ENCODE assay signal across 12 mouse cellular contexts in the genomic region with DNA sequence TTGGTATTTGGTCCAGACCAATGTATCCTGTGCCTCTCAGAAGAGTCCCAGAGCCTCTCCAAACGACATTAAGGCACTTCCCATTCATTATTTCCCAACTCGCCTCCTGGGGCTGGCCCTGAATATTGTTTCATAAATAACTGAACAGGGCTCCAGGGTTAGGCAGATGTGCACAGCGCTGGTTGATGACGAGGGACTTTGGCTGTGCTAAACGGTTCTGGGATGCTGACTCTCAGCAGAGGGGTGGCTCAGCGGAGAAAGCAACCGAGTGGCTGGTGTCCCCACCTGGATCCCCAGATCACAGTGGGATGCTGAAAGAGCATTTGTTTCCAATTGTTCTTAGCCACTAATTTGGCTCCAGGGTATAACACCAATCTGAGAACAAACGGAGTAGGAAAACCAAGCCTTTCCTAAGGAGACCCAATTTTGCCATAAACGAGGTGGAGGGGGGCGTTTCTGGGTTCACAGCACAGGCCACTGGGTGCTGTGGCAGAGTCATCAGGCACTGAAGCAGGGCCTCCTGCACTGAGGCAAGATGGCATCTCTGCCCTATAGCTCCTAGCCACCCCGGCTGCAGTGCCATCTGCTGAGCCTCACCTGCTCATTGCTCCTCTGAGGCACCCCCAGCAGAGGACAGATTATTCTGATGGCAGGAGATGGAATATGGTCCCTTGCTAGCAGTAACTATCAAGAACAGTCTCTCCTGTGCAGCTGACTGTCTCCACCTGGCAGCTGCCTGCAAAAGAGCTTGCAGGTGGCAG. TPM values are rescaled to one million over a fixed set of nuclear protein-coding genes. Genes with fewer than 3 reads are reported as not detected.
A peak's percentile ranks its signal among the peaks of the same experiment; 100 is the strongest.
DNase-seq lines count a peak whose midpoint lies in the region; ATAC-seq and TF ChIP-seq lines count a peak whose summit lies in the region.
"Had no signal": no experiment of that assay in that cellular context is flagged by ENCODE, and none has a peak within 500 bp of the region (broad histone marks: within the 10 kb centered on the region; RNA-seq: fewer than 3 reads in every experiment).

No protein-coding gene starts in this region.

- TF ChIP-seq CTCF in cerebellum, adult 2 months (IDR thresholded peaks at IDR 0.05; ENCODE audit: borderline replicate concordance, insufficient read depth, low read depth, low read length): 0 out of 2 replicates have a peak, but pooled peaks have one; percentile 2
- no peak for TF ChIP-seq CTCF in lung, postnatal 0 days (IDR thresholded peaks at IDR 0.05)
- no peak for TF ChIP-seq CTCF in stomach, postnatal 0 days (IDR thresholded peaks at IDR 0.05; ENCODE audit: low read depth)

- H3K36me3 ChIP-seq in embryonic facial prominence, embryonic 14.5 days (ENCODE audit: control insufficient read depth, insufficient read depth, low read length): no peaks in the 10 kb centered on the region
- H3K36me3 ChIP-seq in midbrain, embryonic 12.5 days: no peaks in the 10 kb centered on the region
- no peaks in the 10 kb centered on the region for H3K36me3 ChIP-seq in lung, postnatal 0 days (ENCODE audit: insufficient read depth, low read length)
- no peaks in the 10 kb centered on the region for H3K36me3 ChIP-seq in stomach, postnatal 0 days (ENCODE audit: control insufficient read depth, insufficient read depth, low read length)
- H3K36me3 ChIP-seq: heart, embryonic 15.5 days had no signal

- H3K4me3 ChIP-seq in cerebellum, adult 2 months (replicated peaks; ENCODE audit: insufficient read depth, low read depth, low read length): no peak overlapping the region
- no peak overlapping the region for H3K4me3 ChIP-seq in embryonic facial prominence, embryonic 14.5 days (ENCODE audit: low read depth, low read length)
- H3K4me3 ChIP-seq in midbrain, embryonic 12.5 days: no peak overlapping the region
- H3K4me3 ChIP-seq in lung, postnatal 0 days (ENCODE audit: low read depth, low read length): no peak overlapping the region
- H3K4me3 ChIP-seq in stomach, postnatal 0 days (ENCODE audit: low read depth, low read length): no peak overlapping the region
- H3K4me3 ChIP-seq: heart, embryonic 15.5 days had no signal

- WGBS in cerebellum, adult 2 months: 49% methylated on average over 11 of the region's 11 CpGs
- 27% methylated on average over 11 of the region's 11 CpGs for WGBS in embryonic facial prominence, embryonic 14.5 days
- 35% methylated on average over 11 of the region's 11 CpGs for WGBS in midbrain, embryonic 12.5 days
- 64% methylated on average over 11 of the region's 11 CpGs for WGBS in lung, postnatal 0 days
- WGBS in stomach, postnatal 0 days: 63% methylated on average over 11 of the region's 11 CpGs

- peaks cover 6% of the 10 kb centered on the region for H3K4me1 ChIP-seq in cerebellum, adult 2 months (ENCODE audit: control insufficient read depth, insufficient read depth, low read length)
- H3K4me1 ChIP-seq in embryonic facial prominence, embryonic 14.5 days (ENCODE audit: control insufficient read depth, insufficient read depth, low read length): peaks cover 22% of the 10 kb centered on the region
- peaks cover 47% of the 10 kb centered on the region for H3K4me1 ChIP-seq in midbrain, embryonic 12.5 days
- no peaks in the 10 kb centered on the region for H3K4me1 ChIP-seq in lung, postnatal 0 days (ENCODE audit: insufficient read depth, low read depth, low read length)
- H3K4me1 ChIP-seq in stomach, postnatal 0 days (replicated peaks; ENCODE audit: control insufficient read depth, insufficient read depth): no peaks in the 10 kb centered on the region

- no peak overlapping the region for H3K4me2 ChIP-seq in embryonic facial prominence, embryonic 14.5 days (ENCODE audit: low read depth, low read length)
- H3K4me2 ChIP-seq in midbrain, embryonic 12.5 days (replicated peaks): no peak overlapping the region
- H3K4me2 ChIP-seq in lung, postnatal 0 days (replicated peaks; ENCODE audit: low read depth, low read length): no peak overlapping the region
- no peak overlapping the region for H3K4me2 ChIP-seq in stomach, postnatal 0 days (replicated peaks; ENCODE audit: low read depth)
- H3K4me2 ChIP-seq: heart, embryonic 15.5 days had no signal

- intact Hi-C loops in heart, postnatal 10 days (cut with DNase I): no loop called here

- no peak for TF ChIP-seq POLR2A in cerebellum, adult 2 months (IDR thresholded peaks at IDR 0.05; ENCODE audit: borderline replicate concordance, insufficient read depth, low read length)

- H3K27me3 ChIP-seq in cerebellum, adult 2 months (ENCODE audit: control insufficient read depth, insufficient read depth, low read length): no peaks in the 10 kb centered on the region
- H3K27me3 ChIP-seq in embryonic facial prominence, embryonic 14.5 days (replicated peaks; ENCODE audit: control insufficient read depth, insufficient read depth, low read length): no peaks in the 10 kb centered on the region
- peaks cover 8% of the 10 kb centered on the region; the same call in 1 of the 2 replicates for H3K27me3 ChIP-seq in midbrain, embryonic 12.5 days
- no peaks in the 10 kb centered on the region for H3K27me3 ChIP-seq in lung, postnatal 0 days (replicated peaks; ENCODE audit: insufficient read depth, low read length)
- no peaks in the 10 kb centered on the region for H3K27me3 ChIP-seq in stomach, postnatal 0 days (ENCODE audit: control insufficient read depth, insufficient read depth, low read length)
- H3K27me3 ChIP-seq: heart, embryonic 15.5 days had no signal

- 0 out of 2 replicates have a peak, but pooled peaks have one; percentile 30 for ATAC-seq in embryonic facial prominence, embryonic 14.5 days (ENCODE audit: low read depth)
- ATAC-seq in midbrain, embryonic 12.5 days (ENCODE audit: low FRiP score, low read depth): no peak
- ATAC-seq in lung, postnatal 0 days: no peak
- ATAC-seq in stomach, postnatal 0 days (ENCODE audit: low FRiP score, low TSS enrichment): no peak

- DNase-seq in heart, adult 11 months: peak; percentile 95
- no peak for DNase-seq in heart, postnatal 10 days
- DNase-seq in cerebellum, adult 2 months: peak; percentile 40 to 51
- DNase-seq in embryonic facial prominence, embryonic 14.5 days (ENCODE audit: low spot score): no peak
- DNase-seq in spleen, postnatal 36 days (ENCODE audit: low spot score in 2 of 2): no peak
- no peak for DNase-seq in lung, postnatal 0 days (ENCODE audit: low spot score)
- DNase-seq in stomach, postnatal 0 days (ENCODE audit: low spot score): no peak
- DNase-seq: kidney, adult 18-20 months; lung, adult 2 months; spleen, adult 18-20 months had no signal

- TF ChIP-seq EP300 in lung, postnatal 0 days (IDR thresholded peaks at IDR 0.05): no peak
- no peak for TF ChIP-seq EP300 in stomach, postnatal 0 days (optimal IDR thresholded peaks at IDR 0.05)

- H3K27ac ChIP-seq in cerebellum, adult 2 months (ENCODE audit: insufficient read depth, low read length): no peak overlapping the region
- H3K27ac ChIP-seq in embryonic facial prominence, embryonic 14.5 days (replicated peaks; ENCODE audit: low read depth, low read length): no peak overlapping the region
- H3K27ac ChIP-seq in midbrain, embryonic 12.5 days (replicated peaks): 0 out of 2 replicates have a peak overlapping the region, but pooled peaks have one; percentile 7
- no peak overlapping the region for H3K27ac ChIP-seq in lung, postnatal 0 days (ENCODE audit: low read length)
- H3K27ac ChIP-seq in stomach, postnatal 0 days (replicated peaks): no peak overlapping the region
- H3K27ac ChIP-seq: heart, embryonic 15.5 days had no signal

- H3K9me3 ChIP-seq in embryonic facial prominence, embryonic 14.5 days (ENCODE audit: control insufficient read depth, low read length): no peaks in the 10 kb centered on the region
- no peaks in the 10 kb centered on the region for H3K9me3 ChIP-seq in midbrain, embryonic 12.5 days
- no peaks in the 10 kb centered on the region for H3K9me3 ChIP-seq in lung, postnatal 0 days (ENCODE audit: low read length)
- no peaks in the 10 kb centered on the region for H3K9me3 ChIP-seq in stomach, postnatal 0 days (ENCODE audit: control insufficient read depth, low read length)
- H3K9me3 ChIP-seq: heart, embryonic 15.5 days had no signal

- no peak overlapping the region for H3K9ac ChIP-seq in embryonic facial prominence, embryonic 14.5 days (ENCODE audit: low read depth, low read length)
- H3K9ac ChIP-seq in midbrain, embryonic 12.5 days (replicated peaks): no peak overlapping the region
- H3K9ac ChIP-seq in lung, postnatal 0 days (replicated peaks; ENCODE audit: low read depth): no peak overlapping the region
- no peak overlapping the region for H3K9ac ChIP-seq in stomach, postnatal 0 days (ENCODE audit: low read length)
- H3K9ac ChIP-seq: heart, embryonic 15.5 days had no signal

RNA-seq across cellular contexts. Expression of a gene that starts 52.8 kb away (rescaled TPM):
- total RNA-seq in heart, postnatal 10 days (2021): 1 to 10 TPM; 5.2 to 5.8 TPM
- 23.4 and 23.8 TPM in 2 replicates for polyA plus RNA-seq in cerebellum, adult 2 months (2012; rRNA removed)
- 9.5 and 10.6 TPM in 2 replicates for polyA plus RNA-seq in embryonic facial prominence, embryonic 14.5 days (2014; fragmentation: Nextera tagmentation; extraction: Ambion mirVana)
- polyA plus RNA-seq in midbrain, embryonic 12.5 days (2016; fragmentation: Nextera tagmentation; extraction: Ambion mirVana): 32.3 and 33.7 TPM in 2 replicates
- 11.1 and 11.7 TPM in 2 replicates for polyA plus RNA-seq in lung, postnatal 0 days (2015; fragmentation: Nextera tagmentation; extraction: Ambion mirVana)
- 2.4 and 3.3 TPM in 2 replicates for polyA plus RNA-seq in stomach, postnatal 0 days (2015; fragmentation: Nextera tagmentation; extraction: Ambion mirVana)

Comparison
In these comparisons a context has a peak if more than half of its experiments do, and no peak if none do; other contexts are left out.
1. DNase-seq: peak in heart, adult 11 months (single experiment) and cerebellum, adult 2 months (2 of 2); none in heart, postnatal 10 days (0 of 2), embryonic facial prominence, embryonic 14.5 days (single experiment), spleen, postnatal 36 days (0 of 2), lung, postnatal 0 days (single experiment) and stomach, postnatal 0 days (single experiment).